Mouse (Mus musculus) testis, adult 2 months (tissue): ENCODE results near the gene Tgif1.

Experiments
- CTCF ChIP-seq: fragments of 200-500 bp; IDR thresholded peaks from 2 replicates; pipeline ENCODE4 v1.5.1; 2012; ENCODE audit warnings: low read depth, mild to moderate bottlenecking, inconsistent platforms, low read length, moderate library complexity; ENCODE audit not compliant: control insufficient read depth, insufficient read depth, insufficient replicate concordance
- POLR2A ChIP-seq: fragments of 200-500 bp; IDR thresholded peaks from 2 replicates; pipeline ENCODE4 v1.6.1; 2012; ENCODE audit warnings: low read depth, mild to moderate bottlenecking, inconsistent platforms, low read length, moderate library complexity; ENCODE audit not compliant: control insufficient read depth

DNA sequence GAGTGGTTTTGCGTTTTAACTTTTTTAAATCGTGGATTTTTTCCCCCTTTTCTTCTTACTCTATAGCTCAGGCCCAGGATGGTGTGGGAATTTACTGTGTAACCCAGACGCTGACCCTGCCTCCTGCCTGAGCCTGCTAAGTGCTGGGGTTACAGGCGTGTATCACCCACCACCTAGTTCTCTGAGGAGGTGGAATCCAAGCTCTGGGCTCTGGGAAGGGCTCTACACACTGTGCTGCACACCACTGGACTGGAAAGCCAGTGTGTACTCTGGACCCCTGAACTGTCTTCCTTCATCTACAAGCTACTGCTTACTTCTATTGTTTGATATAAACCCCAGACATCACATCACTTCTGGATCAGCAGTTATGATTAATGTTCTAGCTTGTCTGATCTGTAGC is 5.5 kb upstream of the Tgif1 start:
- TF ChIP-seq CTCF (no peak), POLR2A (no peak)
